Mouse (Mus musculus): ENCODE data around the gene Psme4. TPM values are rescaled to one million over a fixed set of nuclear protein-coding genes. Genes with fewer than 3 reads are reported as not detected.
A peak's percentile ranks its signal among the peaks of the same experiment; 100 is the strongest.

Psme4 gene
- polyA plus RNA-seq, 1 experiment, result 12.8 TPM

DNA sequence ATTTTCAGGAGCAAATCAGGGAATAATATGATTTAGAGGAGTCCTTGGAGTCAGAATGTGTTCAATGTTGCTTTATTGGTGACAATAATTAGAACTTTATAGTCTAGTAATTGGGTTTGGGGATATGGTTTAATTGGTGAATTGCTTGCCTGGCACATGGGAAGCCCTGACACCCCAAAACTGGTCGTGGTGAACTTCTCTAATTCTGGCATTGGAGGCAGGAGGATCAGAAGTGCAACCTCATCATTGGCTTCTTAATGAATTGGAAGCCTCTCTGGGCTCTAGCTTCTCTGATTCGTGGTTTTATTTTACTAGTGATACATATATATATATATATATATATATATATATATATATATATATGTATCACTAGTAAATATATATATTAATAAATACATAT is 9.4 kb downstream of the Psme4 start:
- Histone ChIP-seq H3K4me1 (replicated peaks; ENCODE audit: control insufficient read depth, insufficient read depth, low read length) (no peaks in the 10 kb centered on the region), H3K27ac (ENCODE audit: control insufficient read depth, insufficient read depth, low read length) (no peak overlapping the region), H3K36me3 (ENCODE audit: control insufficient read depth, insufficient read depth, low read length) (no peaks in the 10 kb centered on the region), H3K27me3 (ENCODE audit: control insufficient read depth, insufficient read depth, low read length) (no peaks in the 10 kb centered on the region), H3K4me3 (ENCODE audit: control insufficient read depth, insufficient read depth, low read length) (no peak overlapping the region)
- TF ChIP-seq POLR2A (IDR thresholded peaks at IDR 0.05; ENCODE audit: control insufficient read depth, extremely low read depth, insufficient read depth, low read length, poor library complexity) (no peak), CTCF (IDR thresholded peaks at IDR 0.05; ENCODE audit: borderline replicate concordance, control insufficient read depth, extremely low read depth, insufficient read depth, low read length, poor library complexity) (no peak)
- WGBS, result 44% methylated on average over 2 of the region's 2 CpGs
- no peak for DNase-seq

DNA sequence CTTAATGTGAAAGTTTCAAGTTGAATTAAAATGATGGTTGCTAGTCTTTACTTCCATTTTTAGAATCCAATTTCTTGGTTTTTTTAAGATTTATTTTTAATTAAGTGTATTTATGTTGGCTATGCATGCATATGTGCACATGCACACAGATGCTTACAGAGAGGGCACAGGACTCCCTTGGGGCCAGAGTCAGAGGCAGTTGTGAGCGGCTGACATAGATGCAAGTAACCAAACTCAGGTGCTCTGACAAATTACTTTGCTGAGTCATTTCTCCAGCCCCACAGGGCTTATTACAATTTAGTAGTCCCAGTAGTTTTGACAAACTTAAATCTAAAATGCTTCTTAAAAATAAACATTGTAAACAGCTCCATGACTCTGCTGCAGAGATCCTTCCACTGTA is 10.1 kb downstream of the Psme4 start:
- no peaks in the 10 kb centered on the region for H3K36me3 ChIP-seq (ENCODE audit: control insufficient read depth, insufficient read depth, low read length)
- H3K4me1 ChIP-seq (replicated peaks; ENCODE audit: control insufficient read depth, insufficient read depth, low read length), result peaks cover 3% of the 10 kb centered on the region; the same call in 1 of the 2 replicates
- H3K4me3 ChIP-seq (ENCODE audit: control insufficient read depth, insufficient read depth, low read length), result no peak overlapping the region
- 93% methylated on average over 1 of the region's 1 CpGs for WGBS
- TF ChIP-seq CTCF (IDR thresholded peaks at IDR 0.05; ENCODE audit: borderline replicate concordance, control insufficient read depth, extremely low read depth, insufficient read depth, low read length, poor library complexity) (no peak), POLR2A (IDR thresholded peaks at IDR 0.05; ENCODE audit: control insufficient read depth, extremely low read depth, insufficient read depth, low read length, poor library complexity) (no peak)
- DNase-seq, result no peak
- H3K27me3 ChIP-seq (ENCODE audit: control insufficient read depth, insufficient read depth, low read length), result no peaks in the 10 kb centered on the region
- no peak overlapping the region for H3K27ac ChIP-seq (ENCODE audit: control insufficient read depth, insufficient read depth, low read length)

DNA sequence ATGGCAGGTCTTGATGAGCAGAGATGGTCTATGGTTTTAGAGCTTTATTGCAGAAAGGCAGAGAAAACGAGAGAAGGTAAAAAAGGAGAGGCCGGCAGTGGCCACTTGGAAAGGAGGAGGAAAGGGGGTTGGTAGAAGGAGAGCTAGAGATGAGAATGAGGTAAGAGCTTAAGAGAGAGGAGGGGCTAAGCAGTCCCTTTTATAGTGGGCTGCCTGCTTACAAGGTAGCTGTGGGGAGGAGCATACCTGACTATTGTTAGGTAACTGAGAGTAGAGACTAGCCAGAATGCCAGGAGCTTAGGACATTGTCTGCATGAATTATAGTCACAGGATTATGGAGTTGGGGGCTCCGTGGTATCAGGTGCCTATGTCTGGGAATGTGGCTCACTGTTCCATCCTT is 14.0 kb downstream of the Psme4 start:
- Histone ChIP-seq H3K4me1 (replicated peaks; ENCODE audit: control insufficient read depth, insufficient read depth, low read length) (peaks cover 3% of the 10 kb centered on the region; the same call in 1 of the 2 replicates), H3K27me3 (ENCODE audit: control insufficient read depth, insufficient read depth, low read length) (no peaks in the 10 kb centered on the region), H3K4me3 (ENCODE audit: control insufficient read depth, insufficient read depth, low read length) (no peak overlapping the region), H3K36me3 (ENCODE audit: control insufficient read depth, insufficient read depth, low read length) (no peaks in the 10 kb centered on the region), H3K27ac (ENCODE audit: control insufficient read depth, insufficient read depth, low read length) (no peak overlapping the region)
- no peak for DNase-seq
- 94% methylated on average over 3 of the region's 3 CpGs for WGBS
- no peak for TF ChIP-seq POLR2A (IDR thresholded peaks at IDR 0.05; ENCODE audit: control insufficient read depth, extremely low read depth, insufficient read depth, low read length, poor library complexity)
- TF ChIP-seq CTCF (IDR thresholded peaks at IDR 0.05; ENCODE audit: borderline replicate concordance, control insufficient read depth, extremely low read depth, insufficient read depth, low read length, poor library complexity), result no peak

DNA sequence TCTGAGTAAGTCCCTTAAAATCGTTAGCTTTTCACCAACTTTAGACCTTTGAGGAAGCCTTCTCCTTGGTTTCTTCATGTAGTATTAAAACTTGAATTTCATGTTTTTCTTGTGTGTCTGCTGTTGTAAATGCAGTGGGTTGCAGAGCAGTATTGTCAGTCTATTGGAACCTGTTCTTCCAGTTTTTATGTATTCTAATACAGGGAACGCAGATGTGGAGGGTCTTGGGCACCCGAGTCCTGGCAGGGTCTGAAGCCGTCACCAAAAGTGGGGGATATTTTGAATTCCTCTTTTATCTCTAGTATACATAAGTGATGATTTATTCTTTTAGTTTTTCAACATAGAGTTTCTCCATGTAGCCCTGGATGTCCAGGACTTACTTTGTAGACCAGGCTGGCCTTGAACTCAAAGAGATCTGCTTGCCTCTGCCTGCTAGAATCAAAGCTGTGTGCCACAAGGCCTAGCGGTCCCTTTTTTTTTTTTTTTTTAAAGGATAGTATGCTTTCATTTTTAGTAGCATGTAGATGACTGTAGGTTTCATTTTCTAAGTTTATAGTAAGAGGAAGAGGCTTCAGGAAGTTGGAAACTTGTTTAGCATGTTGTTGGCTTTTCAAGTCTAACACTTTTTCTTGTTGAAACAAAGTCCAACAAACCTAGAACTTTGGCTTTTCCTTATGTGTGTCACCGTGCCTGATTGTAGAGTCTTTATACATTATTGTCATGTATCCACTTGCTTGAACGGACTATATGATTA is 14.9 kb downstream of the Psme4 start:
- no peak for DNase-seq
- H3K27ac ChIP-seq (ENCODE audit: control insufficient read depth, insufficient read depth, low read length), result peak overlapping the region; percentile 34; the same call in 1 of the 2 replicates
- TF ChIP-seq POLR2A (IDR thresholded peaks at IDR 0.05; ENCODE audit: control insufficient read depth, extremely low read depth, insufficient read depth, low read length, poor library complexity) (no peak), CTCF (IDR thresholded peaks at IDR 0.05; ENCODE audit: borderline replicate concordance, control insufficient read depth, extremely low read depth, insufficient read depth, low read length, poor library complexity) (no peak)
- 81% methylated on average over 7 of the region's 7 CpGs for WGBS
- H3K4me3 ChIP-seq (ENCODE audit: control insufficient read depth, insufficient read depth, low read length), result no peak overlapping the region
- no peaks in the 10 kb centered on the region for H3K27me3 ChIP-seq (ENCODE audit: control insufficient read depth, insufficient read depth, low read length)
- H3K4me1 ChIP-seq (replicated peaks; ENCODE audit: control insufficient read depth, insufficient read depth, low read length), result peaks cover 3% of the 10 kb centered on the region; the same call in 1 of the 2 replicates
- no peaks in the 10 kb centered on the region for H3K36me3 ChIP-seq (ENCODE audit: control insufficient read depth, insufficient read depth, low read length)

DNA sequence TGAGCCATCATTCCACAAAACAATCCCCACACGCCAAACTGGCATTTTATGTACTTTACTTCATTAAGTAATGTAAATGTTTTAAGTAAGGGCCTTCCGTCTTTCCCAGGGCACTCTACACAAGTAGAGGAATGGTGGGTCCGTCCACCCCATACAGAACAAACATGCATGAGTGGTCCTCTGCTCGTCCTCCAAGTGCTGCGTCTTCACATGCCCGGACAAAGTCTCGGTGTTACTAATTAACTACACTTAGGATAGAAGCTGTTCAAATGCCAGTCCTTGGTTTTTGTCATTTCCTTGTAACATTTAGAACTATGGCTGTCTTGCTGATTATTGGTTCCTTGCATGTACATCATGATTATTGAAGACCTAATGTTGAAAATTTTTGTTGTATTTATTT is 21.2 kb downstream of the Psme4 start:
- TF ChIP-seq CTCF (IDR thresholded peaks at IDR 0.05; ENCODE audit: borderline replicate concordance, control insufficient read depth, extremely low read depth, insufficient read depth, low read length, poor library complexity) (no peak), POLR2A (IDR thresholded peaks at IDR 0.05; ENCODE audit: control insufficient read depth, extremely low read depth, insufficient read depth, low read length, poor library complexity) (no peak)

DNA sequence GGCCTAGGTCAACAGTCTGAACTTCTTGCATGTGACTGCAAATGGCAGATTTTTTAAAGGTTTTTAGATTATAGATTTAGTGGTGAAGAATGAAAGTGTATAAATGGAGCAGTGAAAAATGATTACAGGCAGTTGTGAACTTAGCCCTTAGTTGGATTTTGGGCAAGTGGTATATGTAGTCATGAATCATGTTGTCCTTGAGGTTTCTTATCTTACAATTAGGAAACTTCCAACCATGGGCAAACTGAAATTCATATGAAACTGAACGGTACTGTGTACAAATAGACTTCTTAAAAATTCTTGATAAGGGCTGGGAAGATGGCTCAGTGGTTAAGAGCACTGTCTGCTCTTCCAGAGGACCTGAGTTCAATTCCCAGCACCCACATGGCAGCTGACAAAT is 22.2 kb downstream of the Psme4 start:
- H3K36me3 ChIP-seq (ENCODE audit: control insufficient read depth, insufficient read depth, low read length), result peaks cover 5% of the 10 kb centered on the region; the same call in 1 of the 2 replicates
- WGBS, result 86% methylated on average over 1 of the region's 1 CpGs
- H3K27me3 ChIP-seq (ENCODE audit: control insufficient read depth, insufficient read depth, low read length), result no peaks in the 10 kb centered on the region
- no peak for TF ChIP-seq CTCF (IDR thresholded peaks at IDR 0.05; ENCODE audit: borderline replicate concordance, control insufficient read depth, extremely low read depth, insufficient read depth, low read length, poor library complexity)
- TF ChIP-seq POLR2A (IDR thresholded peaks at IDR 0.05; ENCODE audit: control insufficient read depth, extremely low read depth, insufficient read depth, low read length, poor library complexity), result no peak
- H3K4me1 ChIP-seq (replicated peaks; ENCODE audit: control insufficient read depth, insufficient read depth, low read length), result no peaks in the 10 kb centered on the region
- no peak overlapping the region for H3K4me3 ChIP-seq (ENCODE audit: control insufficient read depth, insufficient read depth, low read length)
- DNase-seq, result no peak
- no peak overlapping the region for H3K27ac ChIP-seq (ENCODE audit: control insufficient read depth, insufficient read depth, low read length)

More for the DNA sequence above, 21.2 kb downstream of the Psme4 start:
- H3K36me3 ChIP-seq (ENCODE audit: control insufficient read depth, insufficient read depth, low read length), result peaks cover 5% of the 10 kb centered on the region; the same call in 1 of the 2 replicates
- no peak for DNase-seq
- no peak overlapping the region for H3K27ac ChIP-seq (ENCODE audit: control insufficient read depth, insufficient read depth, low read length)
- H3K4me3 ChIP-seq (ENCODE audit: control insufficient read depth, insufficient read depth, low read length), result no peak overlapping the region
- H3K27me3 ChIP-seq (ENCODE audit: control insufficient read depth, insufficient read depth, low read length), result no peaks in the 10 kb centered on the region
- no peaks in the 10 kb centered on the region for H3K4me1 ChIP-seq (replicated peaks; ENCODE audit: control insufficient read depth, insufficient read depth, low read length)
- 97% methylated on average over 7 of the region's 7 CpGs for WGBS

Measured in thymus, adult 2 months (tissue).